In the genomic region with DNA sequence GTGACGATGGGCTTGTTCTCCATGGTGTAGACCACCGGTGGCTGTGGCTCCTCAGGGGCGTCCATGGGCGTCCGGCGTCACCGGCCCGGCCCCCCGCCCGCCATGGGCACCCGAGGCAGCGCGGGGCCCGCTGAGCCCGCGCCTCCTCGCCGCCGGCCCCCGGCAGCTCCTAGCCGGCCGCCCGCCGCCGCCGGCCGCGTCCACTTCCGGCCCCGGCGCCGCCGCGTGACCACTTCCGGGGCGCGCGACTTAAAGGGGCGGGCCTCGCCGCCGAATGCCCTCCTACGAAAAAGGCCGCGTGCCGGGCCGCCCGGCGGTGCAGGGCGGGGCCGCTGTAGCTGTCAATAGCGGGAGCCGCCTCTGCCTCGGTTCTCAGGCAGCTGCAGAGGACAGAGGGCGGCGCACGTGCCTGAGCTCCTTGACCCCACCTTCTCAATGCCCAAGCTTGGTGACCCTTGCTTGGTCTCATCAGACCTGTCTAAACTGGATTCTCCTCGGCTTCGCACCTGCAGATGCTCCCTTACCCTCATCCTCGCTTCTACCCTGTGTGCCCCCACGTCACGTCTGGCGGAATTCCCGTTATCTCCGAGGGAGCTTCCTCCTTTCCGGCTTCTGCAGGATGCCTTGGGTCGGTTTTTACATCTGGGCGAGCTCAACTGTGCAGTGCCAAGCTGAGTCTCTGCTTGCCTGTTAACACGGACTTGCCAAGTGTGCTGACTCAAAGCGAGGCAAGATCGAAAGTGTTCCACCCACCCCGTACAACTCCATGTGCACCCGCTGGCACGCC, we compare ENCODE assay signal across 8 mouse cellular contexts. TPM values are rescaled to one million over a fixed set of nuclear protein-coding genes. Genes with fewer than 3 reads are reported as not detected.
DNase-seq lines count a peak whose midpoint lies in the region; ATAC-seq lines count a peak whose summit lies in the region.

A gene (minus strand): TSS at position 204 of the 787 bp plus-strand sequence.

- peaks cover 4% of the 10 kb centered on the region; the same call in 1 of the 2 replicates for H3K4me1 ChIP-seq in forebrain, embryonic 11.5 days (replicated peaks; ENCODE audit: control insufficient read depth, insufficient read depth, low read length)
- peaks cover 12% of the 10 kb centered on the region for H3K4me1 ChIP-seq in heart, embryonic 16.5 days (ENCODE audit: control insufficient read depth, insufficient read depth, low read length)
- H3K4me1 ChIP-seq in liver, embryonic 15.5 days (replicated peaks) = peaks cover 65% of the 10 kb centered on the region
- H3K4me1 ChIP-seq in neural tube, embryonic 12.5 days = peaks cover 17% of the 10 kb centered on the region

- H3K4me2 ChIP-seq in forebrain, embryonic 11.5 days (ENCODE audit: low read depth, low read length, severe bottlenecking) = peak within 1 kb of the TSS; percentile 95
- peak within 1 kb of the TSS; percentile 98 for H3K4me2 ChIP-seq in heart, embryonic 16.5 days (ENCODE audit: low read depth, low read length)
- H3K4me2 ChIP-seq in liver, embryonic 15.5 days = peak within 1 kb of the TSS; percentile 100
- peak within 1 kb of the TSS; percentile 96 for H3K4me2 ChIP-seq in neural tube, embryonic 12.5 days (replicated peaks)

- H3K27ac ChIP-seq in forebrain, embryonic 11.5 days (ENCODE audit: low read depth, low read length) = no peak within 1 kb of the TSS
- H3K27ac ChIP-seq in heart, embryonic 16.5 days (ENCODE audit: low read length) = peak within 1 kb of the TSS; percentile 56
- H3K27ac ChIP-seq in liver, embryonic 15.5 days (replicated peaks) = peak within 1 kb of the TSS; percentile 89
- H3K27ac ChIP-seq in neural tube, embryonic 12.5 days = peak within 1 kb of the TSS; percentile 53; the same call in 1 of the 2 replicates

- peak; percentile 58 for DNase-seq in c-Kit-positive CD71-negative TER-119-negative erythroid progenitor cells, embryonic 14.5 days (ENCODE audit: low read depth)
- peak; percentile 90 for DNase-seq in forebrain, embryonic 11.5 days (ENCODE audit: low spot score)
- DNase-seq in kidney, postnatal 36 days = peak; percentile 90 to 93
- DNase-seq in telencephalon, adult 2 months (ENCODE audit: low read depth, low spot score) = peak; percentile 75

- 1% methylated on average over 47 of the region's 74 CpGs for WGBS in forebrain, embryonic 11.5 days
- WGBS in heart, embryonic 16.5 days = under 1% methylated on average over 69 of the region's 74 CpGs
- under 1% methylated on average over 74 of the region's 74 CpGs for WGBS in liver, embryonic 15.5 days (ENCODE audit: insufficient replicate concordance)
- WGBS in neural tube, embryonic 12.5 days = under 1% methylated on average over 67 of the region's 74 CpGs

- peak; percentile 88 for ATAC-seq in CD4-positive, CD25-positive, alpha-beta regulatory T cell, adult 4 months
- peak; percentile 95 for ATAC-seq in forebrain, embryonic 11.5 days (replicated peaks; ENCODE audit: low FRiP score)
- peak; percentile 94 for ATAC-seq in heart, embryonic 16.5 days (replicated peaks; ENCODE audit: extremely low read depth, insufficient read depth, low FRiP score)
- ATAC-seq in liver, embryonic 15.5 days (ENCODE audit: insufficient read depth) = peak; percentile 96
- peak; percentile 95 for ATAC-seq in neural tube, embryonic 12.5 days (ENCODE audit: low FRiP score, low read depth)

- peak within 1 kb of the TSS; percentile 83 for H3K4me3 ChIP-seq in forebrain, embryonic 11.5 days (ENCODE audit: low read depth, low read length)
- H3K4me3 ChIP-seq in heart, embryonic 16.5 days (ENCODE audit: low read length) = peak within 1 kb of the TSS; percentile 70
- peak within 1 kb of the TSS; percentile 85 for H3K4me3 ChIP-seq in liver, embryonic 15.5 days (replicated peaks)
- peak within 1 kb of the TSS; percentile 95 for H3K4me3 ChIP-seq in neural tube, embryonic 12.5 days

- no peaks in the 10 kb centered on the region for H3K27me3 ChIP-seq in forebrain, embryonic 11.5 days (ENCODE audit: control insufficient read depth, insufficient read depth, low read length)
- H3K27me3 ChIP-seq in heart, embryonic 16.5 days (ENCODE audit: control insufficient read depth, insufficient read depth, low read length) = no peaks in the 10 kb centered on the region
- no peaks in the 10 kb centered on the region for H3K27me3 ChIP-seq in liver, embryonic 15.5 days
- H3K27me3 ChIP-seq in neural tube, embryonic 12.5 days (replicated peaks) = no peaks in the 10 kb centered on the region

- H3K36me3 ChIP-seq in forebrain, embryonic 11.5 days (ENCODE audit: control insufficient read depth, insufficient read depth, low read length) = no peaks in the 10 kb centered on the region
- H3K36me3 ChIP-seq in heart, embryonic 16.5 days (ENCODE audit: control insufficient read depth, insufficient read depth) = no peaks in the 10 kb centered on the region
- peaks cover 12% of the 10 kb centered on the region; the same call in 1 of the 2 replicates for H3K36me3 ChIP-seq in liver, embryonic 15.5 days (replicated peaks)
- H3K36me3 ChIP-seq in neural tube, embryonic 12.5 days = no peaks in the 10 kb centered on the region

- H3K9me3 ChIP-seq in forebrain, embryonic 11.5 days (ENCODE audit: control insufficient read depth, low read length) = no peaks in the 10 kb centered on the region
- H3K9me3 ChIP-seq in heart, embryonic 16.5 days (replicated peaks; ENCODE audit: control insufficient read depth, low read length) = no peaks in the 10 kb centered on the region
- H3K9me3 ChIP-seq in liver, embryonic 15.5 days (replicated peaks) = no peaks in the 10 kb centered on the region
- no peaks in the 10 kb centered on the region for H3K9me3 ChIP-seq in neural tube, embryonic 12.5 days

- H3K9ac ChIP-seq in forebrain, embryonic 11.5 days (ENCODE audit: low read length) = peak within 1 kb of the TSS; percentile 64
- peak within 1 kb of the TSS; percentile 80 for H3K9ac ChIP-seq in heart, embryonic 16.5 days (ENCODE audit: low read length)
- peak within 1 kb of the TSS; percentile 91 for H3K9ac ChIP-seq in liver, embryonic 15.5 days
- H3K9ac ChIP-seq in neural tube, embryonic 12.5 days = peak within 1 kb of the TSS; percentile 78

RNA-seq across cellular contexts. Expression of the gene that starts here (rescaled TPM):
- 1 to 10 TPM; 4.9 to 9.0 TPM for polyA plus RNA-seq in CD4-positive, CD25-positive, alpha-beta regulatory T cell, adult 4 months (2017; shearing (Covaris generic))
- polyA plus RNA-seq in forebrain, embryonic 11.5 days (2014; fragmentation: Nextera tagmentation; extraction: Ambion mirVana) = 15.5 and 19.9 TPM in 2 replicates
- 7.0 and 11.9 TPM in 2 replicates for polyA plus RNA-seq in heart, embryonic 16.5 days (2015; fragmentation: Nextera tagmentation; extraction: Ambion mirVana)
- 15.7 and 15.9 TPM in 2 replicates for polyA plus RNA-seq in liver, embryonic 15.5 days (2015; fragmentation: Nextera tagmentation; extraction: Ambion mirVana)
- polyA plus RNA-seq in neural tube, embryonic 12.5 days (2016; fragmentation: Nextera tagmentation; extraction: Ambion mirVana) = 24.9 and 28.6 TPM in 2 replicates
